Mouse (Mus musculus) cerebellum, adult 2 months (tissue): ENCODE data around the gene Dpep1.

Experiments used
- CTCF ChIP-seq: fragments of 200-500 bp; IDR thresholded peaks from 2 replicates; pipeline ENCODE4 v1.5.1; 2011; ENCODE audit warnings: low read depth, mild to moderate bottlenecking, control low read depth, low read length, moderate library complexity, borderline replicate concordance; ENCODE audit not compliant: insufficient read depth
- POLR2A ChIP-seq: fragments of 200-500 bp; IDR thresholded peaks from 2 replicates; pipeline ENCODE4 v1.6.1; 2011; ENCODE audit warnings: low read length, control low read depth, borderline replicate concordance; ENCODE audit not compliant: insufficient read depth

DNA sequence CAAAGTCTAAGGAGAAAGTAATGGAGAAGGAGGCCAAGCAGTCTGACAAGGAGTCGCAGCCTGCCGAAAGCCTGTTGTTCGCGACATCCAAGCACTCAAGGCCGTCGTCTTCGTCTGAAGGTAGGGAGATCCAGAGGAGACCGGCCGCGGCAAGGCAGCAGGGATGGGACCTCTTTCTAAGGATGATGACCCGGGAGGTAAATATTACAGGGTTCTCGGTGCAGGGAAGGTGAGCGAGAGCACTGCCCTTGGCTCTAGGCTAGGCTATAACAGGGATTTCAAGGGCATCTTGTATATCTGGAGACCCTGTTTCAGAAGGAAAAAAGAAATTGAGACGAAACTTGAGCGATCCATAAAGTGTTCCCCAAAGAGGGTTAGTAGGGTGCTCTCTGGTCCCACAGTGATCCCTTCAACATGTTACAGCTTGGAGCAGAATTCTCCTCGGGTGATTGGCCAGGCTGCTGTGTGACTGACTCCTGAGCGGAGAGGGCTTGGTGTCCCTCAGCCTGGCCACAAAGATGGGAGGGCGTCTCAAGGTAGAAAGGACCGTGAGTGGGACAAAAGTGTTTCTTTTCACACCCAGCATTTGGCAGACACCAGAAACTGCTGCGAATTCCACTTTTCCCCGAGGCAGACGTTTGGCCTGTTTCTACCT, 27.2 kb downstream of the Dpep1 start:
- TF ChIP-seq CTCF (no peak), POLR2A (no peak)
